Mouse (Mus musculus) heart, adult 18-20 months (tissue): Measurements from ENCODE around the gene Shc3. TPM values are rescaled to one million over a fixed set of nuclear protein-coding genes. Genes with fewer than 3 reads are reported as not detected.

Source experiments
- DNase-seq, 2 experiments: peaks; one replicate each; pipeline ENCODE4 v3.0.0; 2021 to 2022; ENCODE audit warnings: mixed read lengths in 1 of 2
- total RNA-seq, 2 experiments: library from RNA; stranded (reverse); gene quantifications; 2 replicates each; pipeline ENCODE4 v1.2.3; 2021

The Shc3 gene
- total RNA-seq, 2 experiments from 2014 or later = 1.0 to 1.2 TPM

- peak in 1 of 2 experiments; percentile 66 for DNase-seq
Observed at GRCm38 (mm10) chr13:51417796-51418195, 151.4 kb downstream of the Shc3 start.

- no peak for DNase-seq
Observed at GRCm38 (mm10) chr13:51416727-51417126, 152.5 kb downstream of the Shc3 start.

DNA sequence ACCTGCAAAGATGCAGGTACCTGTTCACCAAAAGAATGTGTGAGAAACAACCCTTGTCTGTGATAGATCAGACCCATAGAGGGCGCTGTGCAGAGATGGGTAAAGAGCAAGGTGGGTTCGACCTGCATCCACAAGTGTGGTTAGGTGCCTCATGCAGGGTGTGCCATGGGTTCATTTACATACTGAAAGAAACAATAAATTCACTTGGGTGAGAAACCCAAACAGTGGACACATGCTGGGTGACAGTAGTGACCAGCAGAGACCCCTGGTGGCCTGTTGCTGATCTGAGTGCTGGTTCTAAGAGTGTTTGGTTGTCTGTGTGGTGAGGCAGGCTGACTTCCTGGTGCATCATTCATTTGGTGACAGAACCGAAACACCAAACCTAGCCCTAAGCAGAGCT, 155.8 kb downstream of the Shc3 start:
- DNase-seq = peak in 1 of 2 experiments; percentile 56

GRCm38 (mm10) chr13:51411696-51412430, 157.4 kb downstream of the Shc3 start:
- DNase-seq = no peak

- DNase-seq = no peak
Observed at GRCm38 (mm10) chr13:51411243-51411642, 158.0 kb downstream of the Shc3 start.

GRCm38 (mm10) chr13:51409936-51410481, 159.2 kb downstream of the Shc3 start:
- no peak for DNase-seq

DNA sequence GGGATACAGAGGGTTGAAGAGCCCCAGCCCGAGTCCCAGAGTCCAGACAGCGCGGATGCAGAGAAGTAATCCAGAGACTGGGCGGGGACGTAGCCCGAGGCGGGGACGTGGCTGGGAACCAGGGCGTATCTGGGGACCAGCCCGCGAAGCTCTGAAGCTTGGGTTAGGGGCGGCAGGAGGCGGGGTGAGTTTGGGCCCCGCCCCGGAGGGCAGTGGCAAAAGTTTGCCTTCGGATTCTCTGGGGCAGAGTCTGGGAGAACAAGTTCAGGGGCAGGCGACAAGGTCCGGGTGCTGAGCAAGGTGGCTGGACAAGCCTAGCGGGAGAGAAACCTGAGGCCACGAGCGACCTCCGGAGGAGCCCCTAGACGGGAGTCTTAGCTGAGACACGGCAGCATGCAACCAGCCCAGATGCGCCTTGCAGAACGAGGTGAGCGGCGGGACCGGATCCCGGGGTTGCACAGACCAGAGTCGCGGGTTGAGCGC, 160.7 kb downstream of the Shc3 start, which contains the start of gene S1pr3:
S1pr3 (plus strand) TSS at position 121 of the 483 bp plus-strand sequence.
- DNase-seq = peak; percentile 82 to 89

DNA sequence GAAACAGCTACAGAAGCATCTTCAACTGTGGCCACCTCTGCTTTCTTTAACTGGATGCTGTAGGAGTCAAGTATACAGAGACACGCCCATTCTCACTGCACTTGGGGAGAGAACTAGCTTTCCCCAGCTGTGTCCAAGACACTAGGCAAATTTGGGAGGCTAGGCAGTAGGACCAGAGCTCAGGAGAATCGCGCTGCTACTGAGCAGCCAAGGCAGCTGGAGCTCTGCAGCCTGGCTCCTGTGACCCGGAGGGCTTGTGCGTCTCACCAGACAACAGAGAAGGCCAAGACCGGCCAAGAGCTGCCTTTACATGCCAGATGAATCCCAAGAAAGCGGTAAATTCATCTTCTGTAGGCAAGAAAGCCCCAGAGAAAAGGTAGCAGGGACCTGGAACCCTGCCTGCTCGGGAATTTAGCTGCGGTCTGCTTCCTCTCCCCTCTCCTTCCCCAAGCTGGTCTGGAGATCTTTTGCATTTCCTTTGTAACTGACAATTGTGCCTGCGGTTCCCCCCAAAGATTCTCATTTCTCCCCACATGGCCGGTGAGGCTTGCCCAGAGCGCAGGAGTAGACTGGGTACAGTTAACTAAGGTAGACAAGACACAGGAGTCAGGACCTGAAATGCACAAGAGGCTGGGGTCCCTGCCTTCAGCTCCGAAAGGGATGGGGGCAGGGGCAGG, 161.5 kb downstream of the Shc3 start:
- DNase-seq = peak in 1 of 2 experiments; percentile 52

- no peak for DNase-seq
Observed at GRCm38 (mm10) chr13:51405731-51406320, 163.4 kb downstream of the Shc3 start.

GRCm38 (mm10) chr13:51404566-51404965, 164.7 kb downstream of the Shc3 start:
- DNase-seq = no peak

- peak in 1 of 2 experiments; percentile 39 for DNase-seq
Observed at GRCm38 (mm10) chr13:51400736-51401501, 168.3 kb downstream of the Shc3 start.

GRCm38 (mm10) chr13:51400186-51400719, 169.0 kb downstream of the Shc3 start:
- DNase-seq = no peak

GRCm38 (mm10) chr13:51399562-51399961, 169.7 kb downstream of the Shc3 start:
- no peak for DNase-seq

DNA sequence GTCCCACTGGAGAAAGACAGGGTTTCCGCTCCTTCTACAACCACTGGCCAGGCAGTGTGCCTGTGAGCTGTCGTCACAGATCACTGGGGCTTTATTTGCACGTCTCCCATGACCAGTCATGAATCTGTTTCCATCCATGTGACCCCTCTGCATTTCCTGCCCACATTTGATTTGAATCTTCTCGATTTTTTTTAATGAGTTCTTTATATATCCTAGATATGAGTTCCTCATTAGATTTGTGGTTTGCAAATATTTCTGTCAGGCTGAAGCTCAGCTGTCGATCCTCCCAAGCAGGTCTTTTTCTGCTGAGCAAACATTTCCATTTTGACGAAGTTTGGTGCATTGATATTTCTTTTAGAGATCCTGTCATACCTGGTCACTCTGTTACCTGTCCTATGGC, 171.4 kb downstream of the Shc3 start:
- DNase-seq = no peak

DNA sequence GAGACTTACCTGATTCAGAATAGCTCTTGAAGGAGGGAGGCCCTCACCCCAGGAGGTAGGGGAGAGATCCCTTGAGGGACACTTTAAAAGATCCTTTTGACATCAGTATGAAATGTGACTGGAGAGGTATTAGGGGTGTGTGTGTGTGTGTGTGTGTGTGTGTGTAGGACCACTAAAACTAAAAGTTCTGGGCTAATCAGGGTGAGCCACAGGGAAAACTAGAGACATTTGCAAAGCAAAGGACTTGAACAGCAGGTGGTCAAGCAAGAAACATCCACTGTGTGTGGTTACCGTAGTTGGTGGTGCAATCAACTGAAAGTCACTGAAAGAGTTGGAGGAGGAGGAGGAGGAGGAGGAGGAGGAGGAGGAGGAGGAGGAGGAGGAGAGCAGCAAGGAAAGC, 177.0 kb downstream of the Shc3 start:
- DNase-seq = no peak

DNA sequence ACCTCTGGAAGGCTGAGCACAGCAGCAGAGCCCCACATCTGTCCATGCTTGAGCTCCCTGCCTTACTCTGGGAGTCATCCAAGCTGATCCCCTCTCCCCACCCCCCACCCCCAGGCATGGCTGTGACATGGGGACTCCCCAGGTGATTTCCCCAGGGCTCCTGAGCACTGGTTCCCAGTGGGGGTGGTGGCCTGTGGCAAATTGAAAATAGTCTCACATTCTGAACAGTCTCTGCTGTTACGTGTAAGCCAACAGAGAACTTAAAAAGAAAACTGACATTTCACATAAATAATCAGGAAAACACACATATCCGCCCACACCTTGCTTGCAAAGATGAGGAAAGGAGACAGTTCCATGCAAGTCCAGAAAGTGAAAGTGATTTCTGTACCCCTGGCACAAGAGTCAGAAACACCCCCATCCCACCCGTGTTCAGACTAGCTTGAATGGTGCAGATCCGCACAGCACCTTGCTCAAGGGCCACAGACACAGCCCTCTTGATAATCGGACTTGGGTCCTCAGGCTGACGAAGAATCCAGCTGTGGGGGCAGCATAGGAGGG, 177.8 kb downstream of the Shc3 start:
- DNase-seq = no peak

DNA sequence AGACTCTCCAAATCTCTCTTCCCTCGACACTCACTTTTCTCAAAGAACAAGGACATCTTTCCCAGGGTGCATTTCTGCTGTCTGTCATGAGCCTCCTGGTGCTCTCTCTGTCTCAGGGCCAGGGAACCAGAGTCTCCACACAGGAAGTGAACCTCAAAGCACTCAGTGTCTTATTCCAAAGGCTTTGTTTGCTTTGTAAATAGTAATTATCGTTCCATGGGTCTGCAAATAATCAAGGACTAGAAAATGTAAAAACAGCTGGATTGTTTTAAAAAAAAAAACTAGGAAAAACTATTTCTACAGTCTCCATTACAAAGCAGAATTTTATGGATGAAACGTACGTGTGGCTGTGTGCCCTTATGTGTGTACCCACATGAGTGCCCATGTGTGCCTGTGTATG, 178.8 kb downstream of the Shc3 start:
- DNase-seq = no peak

DNA sequence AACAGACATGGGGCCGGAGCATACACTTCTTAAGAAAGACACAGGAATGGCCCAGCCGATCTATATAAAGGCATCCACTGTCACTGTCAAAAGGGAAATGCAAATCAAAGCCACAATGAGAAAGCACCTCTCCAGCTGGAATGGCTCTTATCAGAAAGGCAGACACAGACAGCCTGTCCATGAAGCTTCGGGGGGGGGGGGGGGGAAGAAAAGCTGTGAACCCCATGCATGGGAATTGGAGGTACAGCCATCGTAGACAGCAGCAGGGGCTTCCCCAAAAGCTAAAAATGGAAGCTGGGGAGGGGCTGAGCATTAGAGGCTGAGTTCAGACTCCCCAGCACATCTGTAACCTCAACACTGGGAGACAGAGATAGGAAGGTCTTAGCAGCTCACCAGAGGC, 181.3 kb downstream of the Shc3 start:
- DNase-seq = no peak

GRCm38 (mm10) chr13:51384899-51385298, 184.3 kb downstream of the Shc3 start:
- DNase-seq = no peak

GRCm38 (mm10) chr13:51381498-51381897, 187.7 kb downstream of the Shc3 start:
- DNase-seq = no peak
